Comparison of ENCODE assay signal across 34 mouse cellular contexts in genomic region chr10:91583204-91583603, GRCm38 (mm10).
"Had no signal": no experiment of that assay in that cellular context is flagged by ENCODE, and none has a peak within 500 bp of the region (broad histone marks: within the 10 kb centered on the region; RNA-seq: fewer than 3 reads in every experiment).

No protein-coding gene starts in this region.

- DNase-seq: heart, postnatal 10 days; heart, postnatal 14 days; heart, postnatal 4 days; kidney, adult 11 months; kidney, adult 18-20 months; kidney, adult 2 months; kidney, adult 8-10 months; kidney, adult 9 months; kidney, postnatal 10 days; kidney, postnatal 14 days; kidney, postnatal 25 days; kidney, postnatal 36 days; kidney, postnatal 4 days; layer of hippocampus, adult 9-11 months; layer of hippocampus, postnatal 36 days had no signal

- H3K36me3 ChIP-seq: heart, embryonic 12.5 days; heart, embryonic 13.5 days; heart, embryonic 15.5 days; hindbrain, embryonic 10.5 days; hindbrain, embryonic 12.5 days; hindbrain, embryonic 13.5 days; hindbrain, embryonic 15.5 days; intestine, embryonic 15.5 days; kidney, embryonic 15.5 days had no signal

- H3K4me3 ChIP-seq: heart, embryonic 12.5 days; heart, embryonic 13.5 days; heart, embryonic 15.5 days; hindbrain, embryonic 10.5 days; hindbrain, embryonic 12.5 days; hindbrain, embryonic 13.5 days; hindbrain, embryonic 15.5 days; intestine, embryonic 15.5 days; kidney, embryonic 15.5 days; layer of hippocampus, adult 2 months; left cerebral cortex, adult 2 months had no signal

- H3K27me3 ChIP-seq: heart, embryonic 12.5 days; heart, embryonic 13.5 days; heart, embryonic 15.5 days; hindbrain, embryonic 12.5 days; hindbrain, embryonic 13.5 days; hindbrain, embryonic 15.5 days; intestine, embryonic 15.5 days; kidney, embryonic 15.5 days had no signal

- H3K9me3 ChIP-seq: heart, embryonic 13.5 days; heart, embryonic 15.5 days; hindbrain, embryonic 10.5 days; hindbrain, embryonic 12.5 days; hindbrain, embryonic 13.5 days; hindbrain, embryonic 15.5 days; intestine, embryonic 15.5 days; kidney, embryonic 15.5 days had no signal

- ATAC-seq: hindbrain, embryonic 16.5 days; hindbrain, postnatal 0 days; inflammation-experienced regulatory T-cells, adult 6 months; intestine, embryonic 15.5 days; intestine, embryonic 16.5 days; intestine, postnatal 0 days had no signal

- H3K27ac ChIP-seq: heart, embryonic 13.5 days; heart, embryonic 15.5 days; hindbrain, embryonic 10.5 days; hindbrain, embryonic 12.5 days; hindbrain, embryonic 13.5 days; hindbrain, embryonic 14.5 days; hindbrain, embryonic 15.5 days; hindbrain, postnatal 0 days; intestine, embryonic 15.5 days; kidney, embryonic 15.5 days; kidney, postnatal 0 days; layer of hippocampus, adult 2 months; left cerebral cortex, adult 2 months had no signal

- H3K9ac ChIP-seq: heart, embryonic 12.5 days; heart, embryonic 13.5 days; heart, embryonic 15.5 days; hindbrain, embryonic 12.5 days; hindbrain, embryonic 13.5 days; hindbrain, embryonic 14.5 days; hindbrain, embryonic 15.5 days; intestine, embryonic 15.5 days; kidney, embryonic 15.5 days had no signal

- H3K4me1 ChIP-seq: heart, embryonic 12.5 days; heart, embryonic 15.5 days; hindbrain, embryonic 10.5 days; intestine, embryonic 15.5 days had no signal

- H3K4me2 ChIP-seq: heart, embryonic 11.5 days; heart, embryonic 12.5 days; heart, embryonic 13.5 days; heart, embryonic 15.5 days; hindbrain, embryonic 12.5 days; hindbrain, embryonic 13.5 days; hindbrain, embryonic 14.5 days; hindbrain, embryonic 15.5 days; intestine, embryonic 15.5 days; kidney, embryonic 15.5 days had no signal
